In genomic region chr14:28959042-28959441, GRCm38 (mm10) we compare ENCODE assay signal across 15 mouse cellular contexts. TPM values are rescaled to one million over a fixed set of nuclear protein-coding genes. Genes with fewer than 3 reads are reported as not detected.
DNase-seq lines count a peak whose midpoint lies in the region; ATAC-seq lines count a peak whose summit lies in the region.
"Had no signal": no experiment of that assay in that cellular context is flagged by ENCODE, and none has a peak within 500 bp of the region (broad histone marks: within the 10 kb centered on the region; RNA-seq: fewer than 3 reads in every experiment).

No protein-coding gene starts in this region.

- no peaks in the 10 kb centered on the region for H3K9me3 ChIP-seq in heart, embryonic 11.5 days (replicated peaks; ENCODE audit: control insufficient read depth, low read length)
- no peaks in the 10 kb centered on the region for H3K9me3 ChIP-seq in embryonic facial prominence, embryonic 15.5 days (replicated peaks)
- no peaks in the 10 kb centered on the region for H3K9me3 ChIP-seq in midbrain, embryonic 13.5 days
- H3K9me3 ChIP-seq: limb, embryonic 13.5 days had no signal

- peak; percentile 76; the same call in 1 of the 2 replicates for ATAC-seq in heart, embryonic 11.5 days (replicated peaks; ENCODE audit: insufficient number of reproducible peaks, low FRiP score, low TSS enrichment)
- peak; percentile 71; the same call in 1 of the 2 replicates for ATAC-seq in embryonic facial prominence, embryonic 15.5 days (ENCODE audit: insufficient number of reproducible peaks, low FRiP score, low TSS enrichment, low read depth)
- peak; percentile 69 for ATAC-seq in midbrain, embryonic 13.5 days

- 26% methylated on average over 3 of the region's 3 CpGs for WGBS in heart, embryonic 11.5 days (ENCODE audit: insufficient replicate concordance)
- 42% methylated on average over 3 of the region's 3 CpGs for WGBS in embryonic facial prominence, embryonic 15.5 days
- WGBS in midbrain, embryonic 13.5 days, result 10% methylated on average over 3 of the region's 3 CpGs

- intact Hi-C loops in heart, postnatal 14 days (cut with DNase I), result no loop called here

- H3K4me1 ChIP-seq in heart, embryonic 11.5 days (ENCODE audit: control insufficient read depth, insufficient read depth, low read length), result peaks cover 11% of the 10 kb centered on the region
- H3K4me1 ChIP-seq in embryonic facial prominence, embryonic 15.5 days, result peaks cover 26% of the 10 kb centered on the region
- H3K4me1 ChIP-seq in midbrain, embryonic 13.5 days (replicated peaks), result peaks cover 49% of the 10 kb centered on the region

- H3K36me3 ChIP-seq in heart, embryonic 11.5 days (ENCODE audit: control insufficient read depth, insufficient read depth, low read length), result no peaks in the 10 kb centered on the region
- H3K36me3 ChIP-seq in embryonic facial prominence, embryonic 15.5 days, result no peaks in the 10 kb centered on the region
- H3K36me3 ChIP-seq in midbrain, embryonic 13.5 days, result no peaks in the 10 kb centered on the region
- H3K36me3 ChIP-seq: limb, embryonic 13.5 days had no signal

- no peak overlapping the region for H3K4me3 ChIP-seq in heart, embryonic 11.5 days (ENCODE audit: low read depth, low read length)
- H3K4me3 ChIP-seq in embryonic facial prominence, embryonic 15.5 days (replicated peaks), result no peak overlapping the region
- no peak overlapping the region for H3K4me3 ChIP-seq in midbrain, embryonic 13.5 days (replicated peaks)
- H3K4me3 ChIP-seq: left cerebral cortex, adult 2 months; limb, embryonic 13.5 days had no signal

- no peak overlapping the region for H3K9ac ChIP-seq in heart, embryonic 11.5 days (ENCODE audit: low read depth, low read length)
- H3K9ac ChIP-seq in embryonic facial prominence, embryonic 15.5 days, result no peak overlapping the region
- H3K9ac ChIP-seq in midbrain, embryonic 13.5 days (replicated peaks), result no peak overlapping the region
- H3K9ac ChIP-seq: limb, embryonic 13.5 days had no signal

- peak overlapping the region; percentile 7; the same call in 1 of the 2 replicates for H3K4me2 ChIP-seq in heart, embryonic 11.5 days
- H3K4me2 ChIP-seq in embryonic facial prominence, embryonic 15.5 days (replicated peaks), result no peak overlapping the region
- no peak overlapping the region for H3K4me2 ChIP-seq in midbrain, embryonic 13.5 days (replicated peaks)
- H3K4me2 ChIP-seq: limb, embryonic 13.5 days had no signal

- DNase-seq in heart, postnatal 14 days, result no peak
- peak; percentile 14 for DNase-seq in heart, postnatal 4 days
- DNase-seq in adipocyte (ENCODE audit: low spot score), result no peak
- no peak for DNase-seq in ovary, postnatal 14 days (ENCODE audit: low spot score)
- DNase-seq in cerebellum, adult 18-20 months, result no peak
- DNase-seq: kidney, adult 11 months; lung, adult 2 months; thymus, postnatal 14 days had no signal

- H3K27ac ChIP-seq in heart, embryonic 11.5 days (ENCODE audit: low read depth, low read length), result peak overlapping the region; percentile 37; the same call in 1 of the 2 replicates
- no peak overlapping the region for H3K27ac ChIP-seq in embryonic facial prominence, embryonic 15.5 days (replicated peaks)
- H3K27ac ChIP-seq in midbrain, embryonic 13.5 days, result peak overlapping the region; percentile 85
- H3K27ac ChIP-seq: left cerebral cortex, adult 2 months; limb, embryonic 13.5 days had no signal

- H3K27me3 ChIP-seq in heart, embryonic 11.5 days (ENCODE audit: control insufficient read depth, insufficient read depth, low read length), result no peaks in the 10 kb centered on the region
- no peaks in the 10 kb centered on the region for H3K27me3 ChIP-seq in embryonic facial prominence, embryonic 15.5 days
- H3K27me3 ChIP-seq in midbrain, embryonic 13.5 days, result no peaks in the 10 kb centered on the region
- H3K27me3 ChIP-seq: limb, embryonic 13.5 days had no signal

RNA-seq across cellular contexts. Expression of gene Lrtm1, which starts 59.0 kb away (rescaled TPM):
- polyA plus RNA-seq in heart, embryonic 11.5 days (2014; fragmentation: Nextera tagmentation; extraction: Ambion mirVana), result 0.80 and 0.92 TPM in 2 replicates
- total RNA-seq in heart, postnatal 14 days (2021), result 100 to 1,000 TPM; 149 to 157 TPM
- polyA plus RNA-seq in embryonic facial prominence, embryonic 15.5 days (2015; fragmentation: Nextera tagmentation; extraction: Ambion mirVana), result 0.61 and 0.98 TPM in 2 replicates
- total RNA-seq in heart, postnatal 4 days (2021), result 10 to 100 TPM; 57.1 to 61.9 TPM
- polyA plus RNA-seq in midbrain, embryonic 13.5 days (2015; fragmentation: Nextera tagmentation; extraction: Ambion mirVana), result 0.19 and 0.41 TPM in 2 replicates
- total RNA-seq: ES-E14; left cerebral cortex, adult 2 months; megakaryocyte progenitor cell, adult 5-6 weeks had no signal
